Mouse (Mus musculus) testis, postnatal 14 days (tissue): Measurements from ENCODE around the gene Zbtb49.

Source experiments
- DNase-seq: peaks from one replicate; pipeline ENCODE4 v3.0.0; 2021; ENCODE audit warnings: low spot score

The Zbtb49 gene

GRCm38 (mm10) chr5:38220328-38220912 lies at the start of gene Zbtb49, which contains the start of gene Lyar:
Gene Zbtb49, minus strand, starts transcription at chr5:38220457.
Gene Lyar, plus strand, starts transcription at chr5:38220470.
- DNase-seq: peak; percentile 91

DNA sequence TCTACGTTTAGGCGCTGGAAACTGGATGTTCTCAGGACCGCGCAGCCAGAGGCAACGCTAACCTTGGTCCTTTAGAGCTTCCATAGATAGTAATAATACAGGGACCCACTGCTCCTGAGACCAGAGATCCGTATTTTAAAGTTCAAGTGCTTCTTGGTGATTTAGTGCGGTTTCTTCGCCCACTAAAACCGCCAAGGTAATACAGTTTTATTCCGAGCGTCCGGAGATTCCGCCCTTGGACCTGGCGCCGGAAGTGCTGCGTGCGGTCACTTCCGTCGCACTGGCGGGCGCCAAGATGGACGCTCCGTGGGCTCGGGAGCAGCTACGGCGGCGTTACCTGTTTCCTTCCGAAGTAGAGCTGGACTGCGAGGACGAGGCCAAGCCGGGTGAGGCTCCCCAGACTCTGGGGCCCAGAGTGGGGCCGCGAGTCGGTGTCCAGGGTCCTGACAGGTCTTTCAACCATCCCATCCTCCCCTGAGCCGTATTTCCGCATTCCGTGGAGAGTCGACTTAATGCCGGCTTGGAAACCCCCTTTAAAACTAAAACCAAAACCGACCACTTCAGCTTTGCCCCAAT lies 39.9 kb upstream of the Zbtb49 start, which contains the start of gene Tmem128:
Gene Tmem128 (plus strand): TSS at position 79 of the 576 bp plus-strand sequence.
- peak; percentile 68 for DNase-seq

DNA sequence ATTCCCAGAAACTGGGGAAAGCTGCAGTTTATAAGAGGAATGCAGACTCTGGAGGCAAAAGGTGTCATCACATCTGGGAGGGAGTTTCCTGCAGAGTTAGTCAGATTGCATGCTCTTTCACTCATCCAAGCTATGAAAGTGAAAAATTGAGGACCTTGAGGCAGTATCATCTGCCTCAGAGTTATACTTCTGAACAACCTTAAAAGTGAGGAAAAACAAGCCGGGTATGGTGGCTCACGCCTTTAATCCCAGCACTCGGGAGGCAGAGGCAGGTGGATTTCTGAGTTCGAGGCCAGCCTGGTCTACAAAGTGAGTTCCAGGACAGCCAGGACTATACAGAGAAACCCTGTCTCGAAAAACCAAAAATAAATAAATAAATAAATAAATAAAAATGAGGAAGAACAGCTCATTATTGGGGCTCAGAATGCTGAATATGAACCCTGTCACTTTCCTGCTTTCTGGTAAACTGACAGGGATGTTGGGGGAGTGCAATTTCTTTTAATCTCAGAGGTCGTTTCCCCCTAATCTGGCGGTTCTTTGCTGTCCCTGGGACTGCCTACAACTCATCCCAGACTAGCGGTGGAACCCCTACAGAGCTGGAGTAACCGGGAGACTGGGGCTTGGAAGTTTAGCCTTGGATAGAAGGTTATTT lies 39.3 kb upstream of the Zbtb49 start:
- DNase-seq: no peak

- DNase-seq: no peak
Measured at GRCm38 (mm10) chr5:38258773-38259146, 38.5 kb upstream of the Zbtb49 start.

- no peak for DNase-seq
Measured at GRCm38 (mm10) chr5:38258034-38258772, 37.9 kb upstream of the Zbtb49 start.

DNA sequence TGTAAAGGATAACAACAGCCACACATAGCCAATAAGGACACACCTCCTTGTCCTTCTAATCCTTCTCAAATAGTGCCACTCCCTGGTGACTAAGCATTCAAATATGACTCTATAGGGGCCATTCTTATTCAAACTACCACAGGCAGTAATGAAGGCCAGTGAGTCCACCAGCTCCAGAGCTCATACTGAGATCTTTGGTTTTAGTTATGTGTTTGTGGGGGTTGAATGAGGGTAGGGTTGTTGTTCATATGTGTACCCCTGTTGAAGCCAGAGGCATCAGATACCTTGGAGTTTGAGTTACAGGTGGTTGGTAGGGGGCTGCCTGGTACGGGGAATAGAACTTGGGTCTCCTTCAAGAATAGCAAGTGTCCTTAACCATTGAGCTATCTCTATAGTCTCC lies 36.3 kb upstream of the Zbtb49 start:
- no peak for DNase-seq

DNA sequence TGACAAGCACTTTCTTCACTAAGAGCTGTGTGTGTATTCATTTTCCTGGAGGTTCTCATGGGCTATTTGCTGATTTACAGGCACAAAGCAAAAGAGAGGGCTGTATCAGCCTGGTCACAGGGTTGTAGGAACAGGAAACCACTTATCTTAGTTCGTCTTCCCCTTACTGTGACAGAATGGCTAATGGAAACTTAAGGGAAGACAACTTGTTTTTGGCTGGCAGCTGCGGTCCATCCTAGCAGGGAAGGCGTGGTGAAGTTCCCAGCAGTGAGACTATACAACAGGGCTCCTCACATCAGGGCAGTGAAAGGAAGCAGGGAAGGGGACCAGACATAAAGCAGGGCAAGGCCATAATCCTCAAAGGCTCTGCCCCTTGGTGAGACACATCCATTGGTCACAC lies 35.4 kb upstream of the Zbtb49 start:
- no peak for DNase-seq

GRCm38 (mm10) chr5:38255195-38255594 lies 34.9 kb upstream of the Zbtb49 start:
- no peak for DNase-seq

- DNase-seq: no peak
Measured at GRCm38 (mm10) chr5:38241966-38242365, 21.7 kb upstream of the Zbtb49 start.

DNA sequence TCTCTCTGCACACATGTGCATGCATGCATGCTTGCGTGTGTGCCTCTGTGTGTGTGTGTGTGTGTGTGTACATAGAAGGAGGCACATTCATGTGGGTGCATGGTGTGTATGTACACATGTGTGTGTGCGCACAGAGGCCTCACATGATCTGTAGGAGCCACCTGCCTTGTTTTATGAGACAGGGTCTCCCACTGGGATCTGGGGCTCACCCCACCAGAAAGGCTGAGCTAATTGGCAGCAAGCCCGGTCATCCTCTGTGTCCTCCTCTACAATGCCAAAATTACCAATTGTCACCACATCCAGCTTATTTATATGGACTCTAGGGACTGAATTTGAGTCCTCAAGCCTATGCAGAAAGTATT lies 21.2 kb upstream of the Zbtb49 start:
- no peak for DNase-seq

GRCm38 (mm10) chr5:38240727-38241472 lies 20.6 kb upstream of the Zbtb49 start:
- DNase-seq: no peak

DNA sequence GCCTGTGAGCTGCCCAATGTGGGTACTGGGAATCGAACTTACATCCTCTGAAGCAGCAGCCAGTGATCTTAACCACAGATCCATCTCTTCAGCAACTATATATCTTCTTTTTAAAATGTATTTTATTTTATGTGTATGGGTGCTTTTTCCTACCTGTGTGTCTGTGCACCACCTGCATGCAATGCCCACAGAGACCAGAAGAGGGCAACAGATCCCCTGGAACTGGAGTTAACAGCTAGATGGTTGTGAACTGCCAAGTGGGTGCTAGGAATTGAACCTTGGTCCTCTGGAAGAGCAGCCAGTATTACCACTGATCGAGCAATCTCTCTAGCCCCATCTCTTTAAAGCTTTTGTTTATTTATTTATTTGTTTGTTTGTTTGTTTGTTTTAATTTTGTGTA lies 16.4 kb upstream of the Zbtb49 start:
- DNase-seq: no peak

- DNase-seq: no peak
Measured at GRCm38 (mm10) chr5:38235422-38235821, 15.2 kb upstream of the Zbtb49 start.

DNA sequence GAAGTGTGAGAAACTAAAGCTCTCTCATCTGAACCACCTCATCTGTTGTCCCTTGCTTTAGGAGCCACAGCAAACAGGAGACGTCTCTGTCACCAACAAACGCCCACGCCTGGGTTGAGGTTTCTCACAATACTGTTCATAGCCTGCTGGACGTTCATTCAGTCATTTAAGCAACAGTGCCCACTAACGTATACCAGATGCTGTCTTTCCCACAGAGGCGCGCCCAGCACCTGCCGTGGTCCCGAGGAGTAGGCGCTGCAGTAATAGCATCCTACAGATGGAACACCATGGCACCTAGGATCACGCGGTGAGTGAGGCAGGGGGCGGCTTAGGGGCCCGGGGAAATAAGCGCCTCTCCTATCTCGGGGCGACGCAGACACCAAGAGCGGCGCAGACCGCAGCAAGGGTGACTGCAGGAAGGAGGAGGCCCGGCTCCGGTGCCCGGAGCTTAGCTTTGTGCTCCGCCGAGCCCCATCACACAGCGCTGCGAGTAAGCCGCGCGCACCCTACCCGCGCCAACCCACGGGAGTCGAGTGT lies 418 bp downstream of the Zbtb49 start:
- no peak for DNase-seq

DNA sequence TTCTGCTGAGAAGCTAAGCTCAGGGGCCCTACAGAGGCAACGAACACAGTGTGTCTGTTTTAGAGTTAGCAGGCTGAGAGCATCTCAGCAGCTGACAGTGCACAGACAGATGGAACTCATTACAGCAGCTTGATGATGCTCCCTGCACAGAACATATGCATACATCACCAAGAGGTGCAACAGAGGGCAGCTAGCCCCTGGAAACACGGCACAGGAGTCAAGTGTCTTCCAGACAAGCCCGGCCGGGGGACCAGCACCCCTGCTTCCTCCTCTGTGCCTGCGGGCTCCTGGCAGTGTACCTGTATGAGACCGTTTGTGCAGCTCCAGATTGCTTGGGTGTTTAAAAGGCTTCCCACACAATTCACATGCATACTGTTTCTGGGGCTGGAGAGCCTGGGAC lies 7.2 kb downstream of the Zbtb49 start:
- DNase-seq: no peak

DNA sequence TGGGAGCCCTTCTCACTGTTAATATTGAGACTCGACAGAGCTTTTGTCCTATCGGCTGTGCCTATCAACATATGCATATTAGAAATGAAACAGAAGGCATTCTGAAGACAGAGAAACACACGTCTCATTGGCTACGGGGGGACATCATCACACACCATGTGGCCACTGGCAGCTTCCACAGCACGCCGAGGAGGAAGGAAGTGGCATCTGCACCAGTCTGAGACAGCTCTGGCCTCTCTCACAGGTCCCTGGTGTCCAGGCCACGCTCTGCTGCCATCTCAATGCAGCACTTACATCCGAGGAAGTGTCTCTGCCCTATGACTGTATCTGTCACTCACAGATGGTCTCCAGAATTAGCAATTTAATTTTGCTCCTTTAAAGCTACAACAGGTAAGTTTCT lies 8.6 kb downstream of the Zbtb49 start:
- DNase-seq: no peak

DNA sequence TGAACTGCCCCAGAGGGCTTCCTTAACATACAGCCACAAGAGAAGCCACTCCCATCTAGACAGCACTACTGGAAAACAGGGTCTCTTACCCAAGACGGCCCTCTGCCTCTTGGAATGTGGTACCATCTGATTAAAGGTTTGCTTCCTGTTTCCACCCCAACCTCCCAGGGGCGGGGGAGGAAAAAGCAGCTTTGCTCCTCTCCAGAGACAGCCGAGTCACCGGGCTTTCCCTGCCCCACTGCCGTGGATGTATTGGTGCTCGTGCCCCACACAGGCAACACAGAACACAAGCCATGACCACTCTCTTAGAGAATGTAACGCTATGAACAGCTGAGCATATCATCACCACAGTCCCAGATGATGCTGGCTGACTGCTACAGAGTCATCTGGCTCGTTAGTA lies 11.3 kb downstream of the Zbtb49 start:
- no peak for DNase-seq

- DNase-seq: no peak
Measured at GRCm38 (mm10) chr5:38205303-38205726, 14.9 kb downstream of the Zbtb49 start.

- no peak for DNase-seq
Measured at GRCm38 (mm10) chr5:38199686-38200085, 20.6 kb downstream of the Zbtb49 start.

- peak; percentile 61 for DNase-seq
Measured at GRCm38 (mm10) chr5:38197482-38197823, 22.8 kb downstream of the Zbtb49 start.

DNA sequence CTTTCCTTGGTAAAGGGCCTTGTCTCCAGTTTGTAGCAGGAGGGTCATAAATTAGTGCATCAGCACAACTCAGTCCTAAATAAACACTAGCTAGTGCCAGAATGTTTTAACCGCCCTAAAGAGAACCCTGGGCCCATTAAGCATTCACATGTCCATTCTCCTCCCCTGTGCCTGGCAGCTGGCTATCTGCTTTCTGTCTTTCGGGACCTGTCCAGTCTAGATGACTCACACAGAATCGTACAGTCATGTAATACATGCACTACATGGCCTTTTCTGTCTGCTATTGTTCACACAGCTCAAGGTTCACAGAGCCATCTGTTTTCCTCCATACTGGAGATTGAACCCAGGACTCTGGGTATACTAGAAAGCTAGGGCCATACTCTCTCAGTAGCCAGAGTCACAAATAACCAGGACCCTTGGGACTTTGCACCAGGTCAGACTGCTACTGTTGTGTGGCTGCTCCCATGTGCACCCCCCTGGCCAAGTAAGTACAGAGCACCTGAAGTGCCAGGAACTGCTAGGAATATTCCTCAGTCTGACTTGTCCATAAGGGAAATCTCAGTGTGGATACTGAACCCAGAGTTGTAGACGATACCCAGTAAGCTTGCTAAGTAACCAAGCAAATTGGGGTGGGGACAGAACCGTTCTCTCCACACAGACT lies 23.3 kb downstream of the Zbtb49 start:
- no peak for DNase-seq

GRCm38 (mm10) chr5:38195941-38196340 lies 24.3 kb downstream of the Zbtb49 start:
- no peak for DNase-seq
